Mouse (Mus musculus) embryo, embryonic 10.5 days (tissue): Measurements from ENCODE around the gene Epn3.
A peak's percentile ranks its signal among the peaks of the same experiment; 100 is the strongest.

ENCODE experiments used
- DNase-seq: peaks from one replicate; pipeline ENCODE4 v3.0.0-alpha.2; 2015; ENCODE audit warnings: low spot score

Epn3 gene

DNA sequence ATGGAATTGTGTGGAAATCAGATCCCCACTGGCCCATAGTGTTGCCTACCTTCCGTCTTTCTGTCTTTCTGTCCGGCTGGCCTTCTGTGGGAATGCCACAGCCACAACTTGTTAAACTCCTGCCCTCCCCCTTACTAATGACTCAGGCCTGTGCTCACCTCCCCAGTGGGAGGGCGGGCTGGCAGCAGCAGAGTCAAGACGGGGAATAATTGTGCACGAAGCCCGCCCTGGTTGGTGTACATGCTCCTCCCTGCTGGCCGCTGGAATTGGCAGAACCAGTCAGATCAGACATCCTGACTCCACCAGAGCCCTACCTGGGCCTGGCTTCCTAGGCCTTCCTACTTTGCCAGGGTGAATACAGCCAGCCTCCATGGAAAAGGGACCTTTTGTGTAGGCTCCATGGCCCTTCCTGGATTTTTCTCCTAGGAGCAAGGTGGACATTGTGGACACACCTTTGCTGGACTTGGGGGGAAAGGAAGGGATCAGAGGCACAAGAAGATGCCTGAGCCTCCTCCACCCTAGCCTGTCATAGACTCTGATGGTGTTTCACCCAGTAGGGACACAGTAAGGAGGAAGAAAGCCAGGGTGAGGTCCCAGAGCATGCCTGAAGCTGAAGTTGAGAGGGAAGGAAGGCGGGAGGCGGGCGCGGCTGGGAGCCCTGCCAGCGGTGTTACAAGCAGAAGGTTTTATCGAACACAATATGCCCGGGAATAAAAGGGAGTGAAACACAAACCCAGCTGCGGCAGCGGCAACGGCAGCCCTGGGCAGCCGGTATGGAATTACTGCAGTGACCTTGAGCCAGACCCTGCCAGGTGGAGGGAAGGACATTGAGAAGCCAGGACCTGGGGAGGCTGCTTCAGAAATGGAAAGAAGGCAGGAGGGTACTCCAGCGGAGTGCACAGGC is 1.4 kb downstream of the Epn3 start:
- peak; percentile 24 for DNase-seq

DNA sequence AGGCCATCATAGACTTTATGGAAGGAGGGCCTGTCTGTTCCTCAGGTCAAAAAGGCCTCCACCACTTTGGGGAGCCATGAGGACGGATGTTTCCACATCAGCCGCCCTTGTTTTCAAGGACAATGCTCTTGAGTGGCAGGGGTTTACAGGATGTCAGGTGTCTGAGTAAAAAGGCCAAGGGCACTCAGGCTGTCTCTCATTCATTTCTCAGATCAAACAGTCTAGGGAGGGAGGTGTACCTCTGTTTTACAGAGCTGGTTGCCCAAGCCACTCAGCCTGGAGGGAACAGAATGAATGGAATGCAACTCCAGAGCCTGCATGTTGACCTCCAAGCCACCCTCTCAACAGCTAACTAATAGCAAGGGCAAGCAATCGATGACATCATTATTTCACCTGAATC is 4.4 kb downstream of the Epn3 start:
- no peak for DNase-seq

DNA sequence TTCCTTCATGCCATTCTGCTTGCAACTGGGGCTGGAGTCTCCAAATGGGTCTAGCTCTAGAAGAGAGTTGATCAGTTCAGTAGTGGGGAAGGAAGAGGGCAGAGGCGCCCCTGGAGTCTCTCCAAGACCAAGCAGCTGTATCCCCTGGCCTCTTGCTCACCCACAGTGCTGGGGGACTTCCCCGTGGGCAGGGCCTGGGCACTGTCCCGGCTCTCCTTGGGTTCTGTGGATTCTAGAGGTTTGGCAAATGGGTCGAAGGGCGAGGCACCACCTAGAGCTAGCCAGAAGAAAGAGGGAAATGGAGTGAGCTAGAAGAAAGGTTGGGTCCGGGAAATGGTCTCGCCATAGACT is 8.1 kb downstream of the Epn3 start:
- DNase-seq = no peak

DNA sequence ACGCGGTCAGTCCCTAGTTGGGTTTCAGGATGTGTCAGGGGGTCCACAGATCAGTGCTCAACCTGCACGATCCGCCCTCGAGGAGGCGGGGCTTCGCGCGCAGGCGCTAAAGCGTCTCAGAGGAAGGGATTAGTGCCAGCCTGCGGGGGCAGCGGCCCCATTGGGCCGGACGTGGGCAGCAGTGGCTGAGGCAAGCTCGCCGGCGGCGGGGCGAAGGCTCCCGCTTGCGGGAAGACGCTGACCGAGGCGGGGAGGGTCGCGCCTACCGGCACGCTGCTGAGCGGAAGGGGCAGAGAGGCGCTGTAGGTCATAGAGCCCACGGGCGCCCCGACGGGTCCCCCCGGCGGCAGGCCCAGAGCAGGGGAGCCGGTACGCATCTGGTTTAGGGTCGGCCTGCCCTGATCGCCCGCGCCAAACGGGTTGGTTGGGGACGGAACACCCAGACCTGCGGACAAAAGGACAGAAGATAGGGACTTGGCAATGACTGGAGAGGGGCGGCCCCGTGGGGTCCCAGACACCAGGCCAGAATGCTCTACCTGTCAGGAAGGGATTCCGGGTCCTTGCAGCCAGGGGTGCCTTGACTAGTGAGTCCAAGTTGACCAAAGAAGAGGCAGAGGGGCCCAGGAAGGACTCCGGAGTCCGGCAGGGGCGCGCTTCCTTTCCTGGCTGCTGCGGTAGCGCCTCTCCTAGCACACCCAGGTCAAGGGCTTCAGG is 8.6 kb downstream of the Epn3 start:
- peak; percentile 71 for DNase-seq

DNA sequence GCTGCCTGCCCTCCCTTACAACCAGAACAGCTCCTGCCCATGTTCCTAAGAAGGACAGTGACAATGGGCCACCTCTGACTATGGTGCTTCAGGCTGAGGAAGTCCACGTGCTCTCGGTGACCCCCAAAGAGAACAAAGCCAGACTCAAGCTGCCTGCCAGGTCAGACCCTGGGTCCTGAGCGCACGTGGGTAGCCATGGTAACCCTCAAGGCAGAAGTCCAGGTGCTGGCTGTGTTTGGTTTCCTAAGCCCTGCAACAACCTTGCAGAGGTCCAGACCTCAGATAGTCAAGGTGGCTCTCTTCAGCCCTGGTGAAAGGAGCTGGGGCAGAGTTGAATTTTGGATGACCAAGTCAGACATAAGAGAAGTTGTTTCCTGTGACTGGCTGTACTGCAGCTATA is 10.0 kb downstream of the Epn3 start:
- DNase-seq = no peak

DNA sequence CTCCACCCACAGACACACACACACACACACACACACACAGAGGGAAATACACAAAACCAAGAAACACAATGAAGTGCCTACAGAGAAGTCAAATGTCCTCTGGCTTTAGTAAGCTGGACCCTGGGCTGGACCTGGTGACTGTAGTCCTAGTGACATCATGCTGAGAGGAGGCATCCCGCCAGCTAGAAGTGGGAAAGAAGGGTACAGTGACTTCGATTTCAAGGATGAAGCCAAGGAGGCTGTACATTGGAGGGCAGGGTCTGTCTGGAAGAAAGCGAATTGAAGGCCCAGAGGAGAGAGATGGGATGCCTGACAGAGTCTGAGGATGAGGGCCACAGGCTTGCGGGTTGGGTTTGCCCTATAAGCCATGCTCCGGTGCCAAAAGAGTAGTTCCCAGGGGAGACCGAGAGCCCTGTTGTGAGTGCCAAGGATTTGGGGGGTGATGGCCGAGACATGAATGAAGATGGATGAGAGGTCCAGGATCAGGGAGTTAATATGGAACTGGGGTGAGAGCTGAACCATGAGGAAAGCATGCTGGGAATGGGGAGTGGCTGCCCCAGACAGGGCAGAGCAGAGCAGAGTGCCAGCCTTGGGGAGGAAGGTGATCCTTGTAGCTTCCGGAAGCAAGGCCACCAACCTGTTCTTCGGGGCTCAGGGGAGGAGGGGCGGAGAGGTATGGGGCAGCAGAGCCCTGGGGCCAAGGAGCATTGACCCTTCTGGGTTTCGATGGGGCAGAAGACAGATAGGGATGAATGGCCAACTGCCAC is 10.8 kb downstream of the Epn3 start:
- no peak for DNase-seq

DNA sequence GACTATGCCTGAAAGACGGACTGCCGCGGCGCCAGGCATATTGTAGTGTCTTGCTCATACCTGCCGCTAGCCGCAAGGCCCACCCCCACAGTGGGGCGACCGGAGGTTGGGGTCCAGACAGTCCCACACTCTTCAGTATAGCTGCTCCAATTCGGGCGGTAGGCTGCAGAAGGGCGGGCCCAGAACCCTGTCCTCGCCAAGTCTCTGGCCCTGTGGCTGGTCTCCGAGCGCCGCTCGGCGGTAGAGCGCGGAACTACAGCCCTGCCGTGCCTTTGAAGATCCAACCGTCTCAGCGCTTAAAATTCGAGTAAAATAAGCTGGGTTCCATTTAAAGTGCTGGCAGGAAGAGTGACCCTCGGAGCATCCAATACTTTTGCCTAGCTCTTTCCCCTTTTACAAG is 13.8 kb downstream of the Epn3 start, which contains the start of gene Spata20:
Gene Spata20 (minus strand): TSS at position 179 of the 400 bp plus-strand sequence.
- DNase-seq = peak; percentile 85

DNA sequence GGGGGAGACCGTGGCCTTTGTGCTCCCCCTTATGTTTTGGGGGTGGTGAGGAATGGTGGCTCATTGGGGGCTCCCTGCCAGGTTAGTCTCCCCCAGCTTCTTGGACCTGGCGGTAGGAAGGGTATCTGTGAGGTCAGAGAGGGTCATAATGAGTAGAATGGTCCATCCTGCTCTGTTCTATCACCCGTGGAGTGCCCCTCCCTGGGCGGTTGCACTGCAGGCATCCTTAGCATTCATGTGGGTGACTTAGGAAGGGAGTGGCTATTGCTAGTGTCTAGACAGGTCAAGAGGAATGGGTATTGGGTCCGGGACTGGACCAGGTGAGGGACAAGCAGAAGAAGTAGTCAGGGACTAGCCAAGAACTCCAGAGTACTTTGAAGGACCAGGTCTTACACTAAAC is 14.6 kb downstream of the Epn3 start:
- DNase-seq = no peak

DNA sequence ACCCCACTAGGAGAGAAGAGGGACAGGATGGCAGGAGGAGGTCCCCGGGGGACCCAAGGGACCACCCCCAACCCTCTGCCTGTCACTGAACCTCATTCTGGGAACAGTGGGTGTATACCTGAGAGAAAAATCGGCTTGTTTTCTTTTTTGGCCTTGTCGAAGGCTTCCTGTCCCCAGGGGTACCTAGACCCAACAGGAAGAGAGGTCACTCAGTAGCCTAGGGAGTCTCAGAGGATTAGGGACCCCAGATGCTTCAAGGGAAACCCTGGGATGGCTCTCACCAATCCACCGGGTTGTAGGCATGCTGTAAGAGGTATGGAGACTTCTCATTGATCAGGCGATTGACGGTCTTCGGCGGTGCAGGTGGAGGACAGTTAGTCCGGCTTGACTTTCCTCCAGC is 15.1 kb downstream of the Epn3 start:
- DNase-seq = no peak

DNA sequence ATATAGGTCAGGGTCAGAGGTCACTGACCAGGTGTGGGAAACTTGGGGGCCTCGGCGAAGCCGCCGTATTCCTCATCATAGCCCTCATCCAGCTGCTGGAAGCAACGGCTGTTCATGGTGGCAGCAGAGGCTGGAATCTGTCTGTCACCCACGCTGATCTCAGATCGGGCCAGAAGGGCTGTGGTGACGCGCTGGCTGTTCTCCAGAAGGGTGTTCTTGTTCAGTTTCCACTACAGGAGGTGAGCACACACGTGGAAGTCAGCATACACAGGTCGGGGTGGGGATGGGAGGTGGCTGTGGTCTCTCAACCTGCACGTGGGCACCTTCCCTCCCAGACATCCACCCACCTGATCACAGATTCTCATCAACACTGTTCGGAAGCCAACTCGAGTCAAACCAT is 15.9 kb downstream of the Epn3 start:
- no peak for DNase-seq

DNA sequence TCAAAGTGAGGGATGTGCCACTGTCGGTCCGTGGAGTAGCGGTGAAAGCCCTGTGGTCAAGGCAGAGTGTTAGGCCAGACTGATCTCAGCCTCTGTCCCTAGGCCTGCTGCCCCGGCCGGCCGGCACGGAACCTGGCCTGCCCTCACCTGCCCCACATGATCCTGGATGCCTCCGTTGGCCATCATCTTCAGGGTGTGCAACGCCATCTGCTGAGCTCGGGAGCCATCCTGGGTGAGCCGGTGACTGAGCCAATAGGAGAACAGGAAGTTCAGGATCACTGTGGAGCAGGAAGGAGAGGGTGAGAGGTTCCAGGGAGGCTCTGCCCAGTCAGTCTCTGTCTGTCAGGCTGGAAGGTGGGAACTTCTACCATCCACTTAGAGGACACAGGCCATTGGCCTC is 16.3 kb downstream of the Epn3 start:
- no peak for DNase-seq

DNA sequence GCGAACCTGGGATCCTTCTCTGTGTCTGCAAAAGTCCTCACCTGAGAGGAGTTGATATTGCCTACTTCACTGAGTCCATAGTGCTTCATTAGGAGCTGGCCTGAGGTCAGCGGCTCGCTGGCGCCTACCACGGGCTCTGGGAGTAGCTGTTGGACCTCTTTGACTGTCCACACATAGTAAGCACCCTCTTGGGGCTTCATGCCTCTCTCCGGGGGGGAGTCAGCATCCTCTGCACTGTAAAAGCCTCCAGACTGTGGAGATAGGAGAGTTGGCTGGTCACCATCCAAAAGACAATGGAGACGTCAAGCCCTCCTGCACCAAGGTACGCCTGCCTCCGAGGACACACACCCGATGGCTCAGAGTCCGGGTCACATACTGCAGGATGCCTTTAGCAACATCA is 17.0 kb downstream of the Epn3 start:
- DNase-seq = no peak

DNA sequence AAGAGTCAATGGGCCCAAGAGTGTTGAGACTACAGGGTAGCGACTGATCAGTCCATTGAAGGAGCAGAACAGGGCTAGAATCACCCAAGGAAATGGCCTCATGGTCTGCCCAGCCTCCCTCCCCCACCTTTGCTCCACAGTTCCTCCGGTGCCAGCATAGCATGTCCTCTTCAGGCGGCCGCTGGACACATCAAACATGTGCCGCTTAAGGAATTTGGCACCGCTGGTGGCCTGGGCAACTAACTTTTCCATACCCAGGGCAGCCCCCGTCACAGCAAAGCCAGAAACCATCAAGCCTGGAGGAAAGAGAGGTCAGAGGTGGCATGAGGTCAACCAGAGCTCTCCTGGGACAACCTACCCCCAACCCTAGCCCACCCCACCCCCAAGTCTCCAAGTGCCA is 17.8 kb downstream of the Epn3 start:
- DNase-seq = no peak

DNA sequence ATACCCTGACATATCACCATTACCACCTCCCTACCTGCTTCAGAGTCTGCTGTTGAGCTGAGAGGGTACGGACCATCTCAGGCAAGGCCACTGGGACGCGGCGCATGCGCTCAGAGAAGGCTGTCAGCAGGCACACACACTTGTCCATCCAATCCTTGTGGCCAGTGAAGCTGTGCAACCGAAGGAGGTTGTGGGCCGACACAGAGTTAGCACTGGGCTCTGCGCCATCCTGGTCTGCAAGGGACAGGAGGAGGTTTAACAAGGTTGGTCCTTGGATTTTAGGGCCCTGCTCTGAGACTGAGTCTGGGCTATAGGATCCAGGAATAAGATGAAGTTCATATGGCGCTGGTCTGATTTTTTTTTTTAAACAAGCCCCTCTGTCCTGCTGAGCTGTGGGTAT is 19.4 kb downstream of the Epn3 start:
- no peak for DNase-seq

DNA sequence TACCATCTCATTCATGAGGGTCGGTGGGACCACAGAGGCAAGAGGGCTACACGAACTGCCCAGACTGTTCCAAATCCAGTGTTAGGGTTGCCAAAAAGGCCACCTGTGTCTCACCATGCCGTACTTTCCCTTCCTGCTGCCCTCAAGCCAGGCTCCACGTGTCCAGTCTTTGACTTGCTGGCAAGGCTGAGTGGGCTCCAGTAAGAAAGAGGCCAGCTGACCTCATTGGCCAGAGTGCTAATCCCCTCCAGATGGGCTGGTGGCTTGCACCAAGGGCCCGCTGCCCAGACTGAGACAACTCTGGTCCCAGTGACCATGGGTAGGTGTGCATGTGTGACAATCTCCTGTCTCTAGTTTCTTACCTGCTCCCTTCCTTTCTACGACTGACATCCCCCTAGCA is 22.1 kb downstream of the Epn3 start:
- DNase-seq = no peak

DNA sequence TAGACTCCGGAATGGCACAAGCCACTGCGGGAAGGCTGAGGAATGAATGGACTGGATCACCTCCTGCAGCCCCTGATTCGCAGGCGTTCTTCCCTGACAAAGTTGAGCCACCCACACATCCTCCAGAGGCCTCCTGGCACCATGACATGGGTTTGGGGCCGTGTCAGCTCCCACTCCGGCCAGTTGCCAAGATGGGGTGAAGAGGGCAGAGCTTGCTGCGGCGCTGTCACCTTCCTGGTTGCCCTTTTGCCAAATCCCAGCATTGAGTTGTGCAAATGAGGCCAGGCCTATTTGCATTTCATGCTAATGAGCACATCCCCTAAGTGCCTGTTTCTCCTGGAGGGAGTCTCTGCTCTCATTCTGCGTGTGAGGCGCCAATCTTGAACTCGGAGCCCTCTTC is 24.1 kb downstream of the Epn3 start:
- DNase-seq = no peak

DNA sequence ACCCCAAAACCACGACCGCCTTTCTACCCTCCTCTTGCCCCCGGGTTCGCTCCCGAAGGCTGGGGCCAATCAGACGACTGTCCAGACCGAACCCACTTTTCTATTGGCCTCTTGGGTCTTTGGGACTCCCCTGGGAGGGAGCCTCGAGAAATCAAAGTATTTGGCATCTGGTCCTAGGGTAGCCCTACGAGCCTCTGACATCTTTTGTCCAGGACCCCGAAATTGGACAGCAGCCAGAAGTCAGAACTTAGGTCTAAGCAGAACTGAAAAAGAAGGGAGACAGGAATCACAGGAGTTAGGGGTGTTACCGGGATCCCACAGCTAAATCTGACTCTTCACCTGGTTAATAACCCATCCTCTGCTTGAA is 25.2 kb downstream of the Epn3 start:
- DNase-seq = no peak

DNA sequence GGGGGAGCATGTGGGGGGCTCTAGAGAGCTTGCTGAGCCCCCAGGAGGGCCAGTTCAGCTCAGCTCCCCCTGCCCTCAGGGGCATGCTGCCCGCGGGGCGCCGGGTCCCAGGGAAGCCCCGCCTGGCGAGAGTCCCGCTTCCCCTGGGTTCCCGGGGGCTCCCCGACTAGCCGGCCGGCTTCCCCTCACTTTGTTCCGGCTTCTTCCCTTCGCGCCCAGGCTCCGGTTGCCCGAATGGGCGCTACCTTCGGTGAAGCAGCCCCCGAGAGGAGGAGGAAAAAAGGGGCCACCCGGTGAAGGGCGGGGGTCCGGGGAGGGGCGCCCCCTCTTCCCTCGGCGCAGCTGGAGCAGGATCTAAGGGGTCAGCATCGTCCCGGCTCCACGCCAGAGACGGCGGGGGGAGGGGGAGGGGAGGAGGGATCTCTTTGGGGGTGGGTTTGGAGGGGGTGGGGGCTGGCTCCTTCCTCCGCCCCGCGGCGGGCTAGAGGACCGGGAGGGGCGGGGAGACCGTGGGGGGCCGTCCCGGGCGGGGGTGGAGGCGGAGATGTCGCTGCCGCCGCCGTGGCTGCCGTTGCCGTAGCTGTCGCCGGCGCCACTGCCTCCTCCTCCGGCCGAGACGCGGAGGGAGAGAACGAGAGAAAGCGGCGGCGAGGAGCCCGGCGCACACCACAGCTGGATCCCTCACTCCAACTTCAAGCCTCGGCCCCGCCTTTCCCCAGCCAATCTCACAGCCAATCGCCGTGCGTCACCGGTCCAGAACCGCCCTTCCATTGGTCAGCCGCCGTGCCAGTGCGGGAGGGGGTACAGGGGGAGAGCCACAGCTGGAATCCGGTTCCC is 25.8 kb downstream of the Epn3 start, which contains the start of gene Cacna1g:
Gene Cacna1g (minus strand): TSS at position 492 of the 837 bp plus-strand sequence.
- DNase-seq = peak; percentile 93

DNA sequence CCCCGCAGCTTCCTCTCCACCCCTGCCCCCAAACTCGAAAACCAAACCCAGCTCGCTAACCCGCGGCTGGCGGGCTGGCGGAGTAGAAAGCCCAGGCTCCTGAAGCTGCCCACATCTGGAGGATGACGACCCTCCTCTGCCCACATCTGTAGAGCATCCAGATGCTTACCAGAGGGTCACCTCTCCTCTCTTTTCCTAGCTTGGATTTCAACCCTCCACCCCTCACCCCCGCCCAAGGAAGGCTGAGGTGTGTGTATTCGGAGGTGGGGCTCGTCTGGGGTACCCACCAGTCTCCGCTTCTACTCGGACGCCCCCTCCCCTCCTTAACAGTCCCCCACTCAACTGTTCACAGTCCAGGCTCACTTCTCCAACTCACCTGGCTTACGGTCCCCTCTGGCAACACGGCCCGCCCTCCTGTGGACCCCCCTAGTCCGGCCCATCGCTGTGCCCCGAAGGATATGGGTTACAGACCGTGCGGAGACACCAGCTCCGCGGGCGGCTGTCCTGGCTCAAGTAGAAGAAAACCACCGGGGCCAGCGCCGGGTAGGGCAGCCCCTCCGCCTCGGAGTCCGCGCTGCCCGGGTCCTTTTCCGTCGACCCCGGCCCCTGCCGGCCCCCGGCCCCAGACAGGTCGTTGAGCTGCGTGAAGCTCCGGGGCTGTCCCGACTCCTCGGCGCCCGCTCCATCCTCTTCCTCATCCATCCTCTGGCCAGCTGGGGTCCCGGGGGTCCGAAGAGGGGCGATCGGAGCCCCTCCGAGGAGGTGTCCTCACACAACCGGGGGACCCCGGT is 26.7 kb downstream of the Epn3 start:
- DNase-seq = no peak

DNA sequence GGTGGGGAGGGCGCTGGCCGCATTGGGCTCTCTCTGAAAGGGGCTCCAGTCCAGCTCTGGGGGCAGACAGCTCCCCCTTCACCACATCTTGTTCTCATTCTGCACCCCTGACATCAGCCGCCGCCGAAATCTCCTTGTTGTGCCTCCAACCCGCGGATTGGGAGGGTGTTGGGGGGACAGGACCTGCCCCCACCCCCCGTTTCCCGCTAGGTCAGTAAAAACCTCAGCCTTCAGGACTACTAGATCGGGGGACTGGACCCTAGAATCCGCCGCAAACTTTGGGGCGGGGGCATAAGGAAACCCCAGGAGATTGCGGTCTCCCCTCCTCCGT is 27.2 kb downstream of the Epn3 start:
- peak; percentile 57 for DNase-seq
